Mouse (Mus musculus) common myeloid progenitor, adult 5-6 weeks (primary cell): ENCODE results near the gene Tmem132d. TPM values are rescaled to one million over a fixed set of nuclear protein-coding genes. Genes with fewer than 3 reads are reported as not detected.

ENCODE experiments used
- total RNA-seq: library from RNA; stranded (forward); fragments of 200-1000, 187-1606 nt; gene quantifications from 2 replicates; pipeline ENCODE4 v1.2.3, GENCODE M21; 2017

Gene Tmem132d
- total RNA-seq, 1 experiment from 2014 or later: not detected

Other genes starting within 250 kb of the Tmem132d start
- gene Fzd10, start 167.8 kb upstream of the Tmem132d start, total RNA-seq: 0.05 TPM in 1 of 2 replicates, not detected in the other